Mouse (Mus musculus): ENCODE measurements around the gene Klf6. TPM values are rescaled to one million over a fixed set of nuclear protein-coding genes. Genes with fewer than 3 reads are reported as not detected.

The Klf6 gene
- total and polyA plus RNA-seq, 3 experiments, result 13.7 to 55.8 (median 51.8) TPM

DNA sequence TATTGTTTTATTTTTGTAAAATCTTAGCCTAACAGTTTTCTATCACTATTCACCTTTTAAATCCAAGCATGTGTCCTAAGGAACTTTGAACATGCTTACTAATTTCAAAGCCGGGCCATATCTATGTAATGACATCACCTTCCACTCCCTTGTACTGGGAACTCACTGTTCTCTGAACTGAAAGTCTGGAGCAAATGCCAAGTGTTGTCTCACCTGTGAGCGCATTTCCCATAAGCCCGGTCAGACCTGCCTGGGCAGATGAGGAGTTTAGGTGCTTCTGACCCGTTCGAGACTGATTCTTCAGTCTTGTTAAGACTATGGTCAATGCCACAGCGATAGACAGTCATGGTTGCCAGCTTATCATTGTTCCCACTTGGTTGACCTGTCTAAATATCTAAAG, 19.9 kb upstream of the Klf6 start:
- peak in 1 of 2 experiments; percentile 42 for DNase-seq

DNA sequence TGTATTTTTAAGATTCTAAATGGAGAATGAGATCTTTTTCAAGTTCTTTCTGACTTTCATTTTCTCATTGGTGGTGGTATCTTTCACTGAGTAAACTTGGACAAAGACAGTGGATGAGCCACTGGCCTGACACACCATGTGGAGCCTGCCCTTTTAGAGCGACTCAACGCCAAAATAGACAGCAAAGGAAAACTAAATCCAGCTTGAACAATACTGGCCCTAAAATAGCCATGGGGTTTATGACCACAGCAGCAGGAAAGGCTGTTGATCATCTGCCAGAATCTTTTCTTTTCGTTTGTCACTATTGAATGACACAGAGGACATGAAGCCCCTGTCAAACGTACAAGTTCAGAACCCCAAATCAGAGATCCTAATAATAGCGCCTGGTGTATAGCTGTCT, 18.4 kb upstream of the Klf6 start:
- Histone ChIP-seq H3K4me3 (no peak overlapping the region), H3K36me3 (ENCODE audit: control insufficient read depth, insufficient read depth, low read length) (peaks cover 22% of the 10 kb centered on the region), H3K9ac (ENCODE audit: low read depth, low read length) (no peak overlapping the region; the same call in 1 of the 2 replicates), H3K27ac (peak overlapping the region; percentile 8), H3K4me1 (ENCODE audit: control insufficient read depth, insufficient read depth, low read length) (peaks cover 7% of the 10 kb centered on the region), H3K27me3 (ENCODE audit: control insufficient read depth, insufficient read depth, low read length) (no peaks in the 10 kb centered on the region), H3K79me2 (replicated peaks; ENCODE audit: control insufficient read depth, insufficient read depth, low read length) (no peaks in the 10 kb centered on the region)
- intact Hi-C loops (cut with DNase I), result loop anchor here (5.0 kb wide), 1 partner anchor 406 kb away; no protein-coding TSS in a partner anchor
- 22% methylated on average over 5 of the region's 5 CpGs for WGBS
- no peak for DNase-seq
- TF ChIP-seq CTCF (IDR thresholded peaks at IDR 0.05) (no peak), EP300 (IDR thresholded peaks at IDR 0.05; ENCODE audit: insufficient read depth, low read depth, low read length) (no peak)

More for the DNA sequence above, 19.9 kb upstream of the Klf6 start:
- no peak for TF ChIP-seq POLR2A (IDR thresholded peaks at IDR 0.05; ENCODE audit: insufficient read depth, low read depth, low read length)
- TF ChIP-seq EP300 (IDR thresholded peaks at IDR 0.05; ENCODE audit: insufficient read depth, low read depth, low read length), result peak; percentile 57; the same call in 1 of the 2 replicates
- Histone ChIP-seq H3K36me3 (ENCODE audit: control insufficient read depth, insufficient read depth, low read length) (peaks cover 22% of the 10 kb centered on the region), H3K9ac (ENCODE audit: low read depth, low read length) (no peak overlapping the region), H3K27ac (peak overlapping the region; percentile 47), H3K4me3 (no peak overlapping the region), H3K27me3 (ENCODE audit: control insufficient read depth, insufficient read depth, low read length) (no peaks in the 10 kb centered on the region), H3K79me2 (replicated peaks; ENCODE audit: control insufficient read depth, insufficient read depth, low read length) (no peaks in the 10 kb centered on the region), H3K4me1 (ENCODE audit: control insufficient read depth, insufficient read depth, low read length) (peaks cover 7% of the 10 kb centered on the region)
- 48% methylated on average over 6 of the region's 6 CpGs for whole genome bisulfite sequencing
- intact Hi-C loops (cut with DNase I), result loop anchor here (2.0 to 5.0 kb wide), 2 partner anchors 404 to 1071 kb away; no protein-coding TSS in a partner anchor

DNA sequence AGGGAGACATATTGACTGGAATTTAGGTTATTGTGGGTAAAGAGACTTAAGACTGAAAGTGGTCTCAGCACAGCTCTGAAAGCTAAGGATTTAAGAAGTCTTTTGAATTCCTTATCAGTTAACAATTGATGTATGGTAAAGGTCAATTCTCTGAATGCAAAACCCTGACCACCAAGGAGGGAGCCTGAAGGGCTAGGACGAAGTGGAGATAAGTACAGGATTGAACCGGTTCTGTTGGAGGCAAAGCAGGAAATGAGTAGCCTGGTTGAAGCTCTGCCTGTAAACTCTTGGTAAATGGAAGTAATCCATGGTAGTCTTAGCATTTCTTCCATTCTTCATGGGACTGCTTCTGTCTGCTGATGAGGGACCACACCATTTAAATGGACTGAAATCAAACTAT, 17.5 kb upstream of the Klf6 start:
- Histone ChIP-seq H3K79me2 (replicated peaks; ENCODE audit: control insufficient read depth, insufficient read depth, low read length) (no peaks in the 10 kb centered on the region), H3K27me3 (ENCODE audit: control insufficient read depth, insufficient read depth, low read length) (no peaks in the 10 kb centered on the region), H3K36me3 (ENCODE audit: control insufficient read depth, insufficient read depth, low read length) (peaks cover 22% of the 10 kb centered on the region), H3K27ac (peak overlapping the region; percentile 18; the same call in 1 of the 2 replicates), H3K4me3 (no peak overlapping the region), H3K4me1 (ENCODE audit: control insufficient read depth, insufficient read depth, low read length) (peaks cover 7% of the 10 kb centered on the region), H3K9ac (ENCODE audit: low read depth, low read length) (no peak overlapping the region)
- TF ChIP-seq CTCF (IDR thresholded peaks at IDR 0.05) (no peak), EP300 (IDR thresholded peaks at IDR 0.05; ENCODE audit: insufficient read depth, low read depth, low read length) (no peak), POLR2A (IDR thresholded peaks at IDR 0.05; ENCODE audit: insufficient read depth, low read depth, low read length) (no peak)
- 43% methylated on average over 2 of the region's 2 CpGs for WGBS
- intact Hi-C loops (cut with DNase I), result loop anchor here (2.0 to 5.0 kb wide), 2 partner anchors 41 to 407 kb away; no protein-coding TSS in a partner anchor
- DNase-seq, result no peak

DNA sequence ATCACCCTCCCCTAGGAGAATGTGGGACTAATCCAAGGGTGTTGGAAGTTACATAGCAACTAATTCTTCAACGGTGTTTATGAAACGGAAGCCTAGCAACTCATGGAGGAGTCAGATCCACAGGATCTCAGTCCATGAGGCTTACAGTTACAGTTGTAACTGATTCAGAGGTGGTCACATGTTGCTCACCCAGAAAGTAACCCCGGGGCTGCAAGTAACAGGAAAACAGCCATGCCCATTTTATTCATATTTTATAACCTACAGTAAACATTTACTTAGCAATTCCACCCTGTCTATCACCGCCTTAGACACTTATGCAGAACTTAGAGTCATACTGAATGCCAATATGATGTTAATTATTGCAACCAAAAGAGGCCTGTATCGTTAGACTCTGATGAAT, 16.9 kb upstream of the Klf6 start:
- TF ChIP-seq CTCF (IDR thresholded peaks at IDR 0.05), result no peak
- TF ChIP-seq POLR2A (IDR thresholded peaks at IDR 0.05; ENCODE audit: insufficient read depth, low read depth, low read length), result no peak
- no peak for TF ChIP-seq EP300 (IDR thresholded peaks at IDR 0.05; ENCODE audit: insufficient read depth, low read depth, low read length)
- no peak overlapping the region for H3K9ac ChIP-seq (ENCODE audit: low read depth, low read length)
- DNase-seq, result no peak
- no peaks in the 10 kb centered on the region for H3K27me3 ChIP-seq (ENCODE audit: control insufficient read depth, insufficient read depth, low read length)
- no peaks in the 10 kb centered on the region for H3K79me2 ChIP-seq (replicated peaks; ENCODE audit: control insufficient read depth, insufficient read depth, low read length)
- H3K4me3 ChIP-seq, result no peak overlapping the region
- 88% methylated on average over 5 of the region's 5 CpGs for WGBS
- intact Hi-C loops (cut with DNase I), result loop anchor here (2.0 to 5.0 kb wide), 2 partner anchors 42 to 407 kb away; no protein-coding TSS in a partner anchor
- H3K36me3 ChIP-seq (ENCODE audit: control insufficient read depth, insufficient read depth, low read length), result peaks cover 22% of the 10 kb centered on the region
- H3K4me1 ChIP-seq (ENCODE audit: control insufficient read depth, insufficient read depth, low read length), result peaks cover 7% of the 10 kb centered on the region
- H3K27ac ChIP-seq, result peak overlapping the region; percentile 81; the same call in 1 of the 2 replicates

DNA sequence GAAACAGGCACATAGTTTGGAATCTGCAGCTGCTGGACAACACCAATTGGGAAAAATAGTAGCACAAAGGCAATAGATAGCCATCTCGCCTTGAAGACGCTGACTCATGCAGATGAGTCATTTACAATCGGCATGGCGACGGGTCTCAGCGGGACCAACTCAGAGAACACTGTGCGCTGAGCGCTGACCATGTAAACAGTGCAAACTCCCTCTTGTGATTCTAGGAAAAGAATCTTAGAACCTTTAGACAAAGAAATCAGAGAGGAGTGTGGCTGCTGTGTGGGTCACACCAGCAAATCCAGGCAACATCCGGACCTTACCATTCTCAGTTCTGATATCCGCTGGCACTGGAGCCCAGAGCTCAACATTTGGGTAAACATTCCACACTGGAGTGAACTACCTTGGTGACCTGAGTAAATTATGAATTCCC, 16.1 kb upstream of the Klf6 start:
- Histone ChIP-seq H3K27me3 (ENCODE audit: control insufficient read depth, insufficient read depth, low read length) (no peaks in the 10 kb centered on the region), H3K4me1 (ENCODE audit: control insufficient read depth, insufficient read depth, low read length) (peaks cover 7% of the 10 kb centered on the region), H3K36me3 (ENCODE audit: control insufficient read depth, insufficient read depth, low read length) (peaks cover 22% of the 10 kb centered on the region), H3K9ac (ENCODE audit: low read depth, low read length) (no peak overlapping the region; the same call in 1 of the 2 replicates), H3K79me2 (replicated peaks; ENCODE audit: control insufficient read depth, insufficient read depth, low read length) (no peaks in the 10 kb centered on the region), H3K4me3 (peak overlapping the region; percentile 6; the same call in 1 of the 2 replicates), H3K27ac (peak overlapping the region; percentile 81)
- intact Hi-C loops (cut with DNase I), result loop anchor here (1.0 to 5.0 kb wide), 3 partner anchors 16 to 133 kb away; partner anchors contain the start of gene Klf6
- TF ChIP-seq EP300 (IDR thresholded peaks at IDR 0.05; ENCODE audit: insufficient read depth, low read depth, low read length) (peak; percentile 68; the same call in 1 of the 2 replicates), CTCF (IDR thresholded peaks at IDR 0.05) (no peak), POLR2A (IDR thresholded peaks at IDR 0.05; ENCODE audit: insufficient read depth, low read depth, low read length) (peak; percentile 37; the same call in 1 of the 2 replicates)
- WGBS, result 28% methylated on average over 10 of the region's 10 CpGs
- DNase-seq, result peak; percentile 67 to 80

DNA sequence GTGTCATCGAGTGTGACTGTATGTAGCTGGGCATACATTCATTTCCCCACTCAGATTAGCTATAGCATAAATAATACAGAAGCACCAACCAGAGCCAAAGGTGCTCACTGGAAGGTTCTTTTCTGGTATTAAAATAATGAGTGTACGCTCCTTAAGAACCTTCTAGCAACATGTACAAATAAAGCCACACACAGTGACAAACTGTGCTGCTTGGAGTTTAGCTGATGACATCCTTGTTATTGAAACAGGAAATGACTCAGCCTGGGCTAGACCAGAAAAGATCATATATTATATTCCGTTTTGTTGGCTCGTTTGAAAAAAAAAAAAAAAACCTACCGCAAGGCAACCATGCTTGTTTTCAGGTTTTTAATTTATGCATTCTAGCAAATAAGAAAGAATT, 15.7 kb upstream of the Klf6 start:
- H3K4me1 ChIP-seq (ENCODE audit: control insufficient read depth, insufficient read depth, low read length), result peaks cover 7% of the 10 kb centered on the region
- no peak overlapping the region; the same call in 1 of the 2 replicates for H3K9ac ChIP-seq (ENCODE audit: low read depth, low read length)
- H3K27me3 ChIP-seq (ENCODE audit: control insufficient read depth, insufficient read depth, low read length), result no peaks in the 10 kb centered on the region
- no peak for DNase-seq
- H3K27ac ChIP-seq, result peak overlapping the region; percentile 81
- H3K36me3 ChIP-seq (ENCODE audit: control insufficient read depth, insufficient read depth, low read length), result peaks cover 22% of the 10 kb centered on the region
- peak overlapping the region; percentile 6; the same call in 1 of the 2 replicates for H3K4me3 ChIP-seq
- H3K79me2 ChIP-seq (replicated peaks; ENCODE audit: control insufficient read depth, insufficient read depth, low read length), result no peaks in the 10 kb centered on the region
- 38% methylated on average over 5 of the region's 5 CpGs for WGBS
- TF ChIP-seq POLR2A (IDR thresholded peaks at IDR 0.05; ENCODE audit: insufficient read depth, low read depth, low read length), result no peak
- no peak for TF ChIP-seq CTCF (IDR thresholded peaks at IDR 0.05)
- TF ChIP-seq EP300 (IDR thresholded peaks at IDR 0.05; ENCODE audit: insufficient read depth, low read depth, low read length), result no peak
- intact Hi-C loops (cut with DNase I), result loop anchor here (1.0 to 5.0 kb wide), 3 partner anchors 16 to 133 kb away; partner anchors contain the start of gene Klf6
